Mouse (Mus musculus) bone marrow, adult 2 months (tissue): ENCODE measurements around the gene Hopx.

Experiments used
- CTCF ChIP-seq: fragments of 200-500 bp; IDR thresholded peaks from 2 replicates; pipeline ENCODE4 v1.5.1; 2011; ENCODE audit warnings: low read length, control low read depth; ENCODE audit not compliant: control insufficient read depth, insufficient read depth
- POLR2A ChIP-seq: fragments of 200-500 bp; IDR thresholded peaks from 2 replicates; pipeline ENCODE4 v1.6.1; 2011; ENCODE audit warnings: low read depth, mild to moderate bottlenecking, control low read depth, low read length, borderline replicate concordance; ENCODE audit not compliant: control insufficient read depth

DNA sequence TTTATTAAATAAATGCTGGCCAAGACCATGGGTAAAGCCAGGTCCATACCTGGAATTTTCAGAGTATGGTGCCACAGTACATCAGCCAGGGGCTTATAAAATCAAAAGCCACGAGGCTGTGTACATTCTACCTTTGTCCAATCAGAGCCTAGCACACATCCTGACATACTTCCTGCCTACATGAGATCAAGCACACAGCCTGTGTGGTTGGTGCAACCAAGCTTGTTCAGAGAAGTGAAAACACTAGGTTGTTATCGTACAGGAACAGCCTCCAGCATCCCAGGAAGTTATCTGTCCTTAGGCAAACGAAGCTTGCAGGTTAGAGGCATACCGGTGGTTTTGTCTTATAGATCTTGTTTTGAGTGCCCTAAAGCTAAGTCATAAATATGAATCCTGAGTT lies 19.5 kb upstream of the Hopx start:
- TF ChIP-seq POLR2A (no peak), CTCF (no peak)
